Mouse (Mus musculus): ENCODE measurements around the gene Sh3bp2. TPM values are rescaled to one million over a fixed set of nuclear protein-coding genes. Genes with fewer than 3 reads are reported as not detected.
"Not testable (repeated sequence)": the region's sequence is repeated elsewhere in the genome, so short reads cannot be mapped to it uniquely, and the experiment has no call there.

The Sh3bp2 gene
- polyA plus RNA-seq, 1 experiment from 2014 or later, result 9.4 TPM

DNA sequence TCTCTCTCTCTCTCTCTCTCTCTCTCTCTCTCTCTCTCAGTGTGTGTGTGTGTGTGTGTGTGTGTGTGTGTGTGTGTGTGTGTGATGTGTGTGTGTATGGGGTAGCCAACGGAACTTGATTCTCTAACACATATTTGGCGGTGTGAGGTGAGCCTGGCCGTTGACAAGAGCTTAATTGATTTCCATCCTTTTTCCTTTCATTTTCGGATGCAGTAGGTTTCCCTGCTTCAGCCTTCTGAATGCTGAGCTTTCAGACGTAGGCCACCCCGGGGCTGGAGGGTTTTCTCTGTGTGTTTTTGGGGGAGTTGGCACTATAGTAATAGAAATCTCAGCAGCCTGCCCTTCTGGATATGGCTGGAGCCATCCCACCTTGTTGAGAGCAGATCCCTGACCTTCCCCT, 24.6 kb downstream of the Sh3bp2 start:
- DNase-seq (ENCODE audit: low spot score), result peak; percentile 18
- peak overlapping the region; percentile 96 for H3K27ac ChIP-seq
- H3K4me3 ChIP-seq, result peak overlapping the region; percentile 67
- H3K27me3 ChIP-seq (ENCODE audit: insufficient read depth, poor library complexity, severe bottlenecking), result peaks cover 10% of the 10 kb centered on the region; the same call in 1 of the 2 replicates
- peaks cover 43% of the 10 kb centered on the region for H3K36me3 ChIP-seq
- WGBS, result 19% methylated on average over 6 of the region's 6 CpGs
- no peaks in the 10 kb centered on the region for H3K9me3 ChIP-seq
- H3K4me1 ChIP-seq (replicated peaks), result peaks cover 26% of the 10 kb centered on the region

DNA sequence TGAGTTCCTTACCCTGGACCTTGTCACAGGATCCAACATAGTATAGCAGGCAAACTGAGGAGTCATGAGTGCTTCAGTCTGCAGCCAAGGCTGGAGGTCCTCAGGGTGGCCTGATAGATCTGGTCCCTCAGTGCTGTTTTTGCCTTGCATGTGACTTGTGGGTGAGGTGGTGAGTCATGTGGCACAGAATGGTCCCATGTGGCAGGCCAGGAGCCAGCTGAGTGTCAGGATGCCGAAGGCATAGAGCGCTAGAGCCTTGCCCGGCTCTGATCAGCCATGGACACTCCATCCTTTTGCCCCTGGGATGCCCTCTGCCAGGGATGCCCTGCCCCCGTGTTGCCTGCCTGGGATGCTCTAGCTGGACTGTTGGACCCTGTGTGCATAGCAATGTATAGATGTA, 26.2 kb downstream of the Sh3bp2 start:
- H3K27ac ChIP-seq, result no peak overlapping the region
- no peak overlapping the region for H3K4me3 ChIP-seq
- no peaks in the 10 kb centered on the region for H3K9me3 ChIP-seq
- peaks cover 59% of the 10 kb centered on the region for H3K36me3 ChIP-seq
- H3K4me1 ChIP-seq (replicated peaks), result peaks cover 26% of the 10 kb centered on the region
- 97% methylated on average over 4 of the region's 4 CpGs for WGBS
- H3K27me3 ChIP-seq (ENCODE audit: insufficient read depth, poor library complexity, severe bottlenecking), result peaks cover 10% of the 10 kb centered on the region; the same call in 1 of the 2 replicates
- no peak for DNase-seq (ENCODE audit: low spot score)

DNA sequence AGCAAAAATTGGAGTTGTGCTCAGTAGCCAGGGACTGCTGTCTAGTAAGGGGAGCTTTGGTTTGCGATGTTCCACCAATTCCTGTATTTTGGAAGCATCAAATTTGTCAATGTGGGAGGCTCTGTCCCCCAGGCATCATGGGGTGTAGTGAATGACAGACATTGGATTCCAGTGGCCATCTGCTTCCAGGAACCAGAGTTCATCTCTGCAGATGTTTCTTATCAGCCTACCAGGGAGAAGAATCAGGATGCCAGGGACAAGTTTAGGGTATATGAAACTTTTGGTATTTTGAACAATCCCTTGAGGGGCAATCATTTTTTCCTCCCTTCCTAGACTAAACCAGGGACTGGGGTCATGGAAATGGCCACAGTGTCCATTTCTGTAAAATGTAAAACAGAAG, 38.2 kb downstream of the Sh3bp2 start:
- no peaks in the 10 kb centered on the region for H3K4me1 ChIP-seq (replicated peaks)
- H3K4me3 ChIP-seq, result no peak overlapping the region
- no peaks in the 10 kb centered on the region for H3K27me3 ChIP-seq (ENCODE audit: insufficient read depth, poor library complexity, severe bottlenecking)
- no peak overlapping the region for H3K27ac ChIP-seq
- no peak for DNase-seq (ENCODE audit: low spot score)
- WGBS, result 86% methylated on average over 1 of the region's 1 CpGs
- H3K9me3 ChIP-seq, result no peaks in the 10 kb centered on the region
- H3K36me3 ChIP-seq, result peaks cover 56% of the 10 kb centered on the region

DNA sequence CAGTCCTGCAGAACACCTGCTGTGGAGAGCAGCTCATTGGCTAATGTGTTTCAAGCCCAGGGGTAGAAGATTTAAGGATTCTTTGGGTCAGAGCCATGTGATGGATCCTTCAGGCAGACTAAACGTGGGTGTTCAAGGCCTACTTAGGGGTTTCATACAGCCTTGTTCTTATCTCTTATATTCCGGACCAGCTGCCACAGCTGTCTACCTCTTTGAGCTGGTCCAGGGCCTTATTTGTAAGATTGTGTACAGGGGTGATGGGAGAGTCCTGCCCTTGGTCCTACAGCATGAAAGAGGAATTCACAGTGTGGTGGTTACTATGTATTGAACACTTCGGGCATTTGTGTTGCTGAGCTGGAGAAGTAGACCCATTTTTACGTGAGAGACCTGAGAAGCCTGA, 38.7 kb downstream of the Sh3bp2 start:
- no peak for DNase-seq (ENCODE audit: low spot score)
- no peak overlapping the region for H3K4me3 ChIP-seq
- no peaks in the 10 kb centered on the region for H3K27me3 ChIP-seq (ENCODE audit: insufficient read depth, poor library complexity, severe bottlenecking)
- no peaks in the 10 kb centered on the region for H3K4me1 ChIP-seq (replicated peaks)
- H3K9me3 ChIP-seq, result no peaks in the 10 kb centered on the region
- H3K36me3 ChIP-seq, result peaks cover 51% of the 10 kb centered on the region
- H3K27ac ChIP-seq, result no peak overlapping the region
- WGBS, result 85% methylated on average over 4 of the region's 4 CpGs

DNA sequence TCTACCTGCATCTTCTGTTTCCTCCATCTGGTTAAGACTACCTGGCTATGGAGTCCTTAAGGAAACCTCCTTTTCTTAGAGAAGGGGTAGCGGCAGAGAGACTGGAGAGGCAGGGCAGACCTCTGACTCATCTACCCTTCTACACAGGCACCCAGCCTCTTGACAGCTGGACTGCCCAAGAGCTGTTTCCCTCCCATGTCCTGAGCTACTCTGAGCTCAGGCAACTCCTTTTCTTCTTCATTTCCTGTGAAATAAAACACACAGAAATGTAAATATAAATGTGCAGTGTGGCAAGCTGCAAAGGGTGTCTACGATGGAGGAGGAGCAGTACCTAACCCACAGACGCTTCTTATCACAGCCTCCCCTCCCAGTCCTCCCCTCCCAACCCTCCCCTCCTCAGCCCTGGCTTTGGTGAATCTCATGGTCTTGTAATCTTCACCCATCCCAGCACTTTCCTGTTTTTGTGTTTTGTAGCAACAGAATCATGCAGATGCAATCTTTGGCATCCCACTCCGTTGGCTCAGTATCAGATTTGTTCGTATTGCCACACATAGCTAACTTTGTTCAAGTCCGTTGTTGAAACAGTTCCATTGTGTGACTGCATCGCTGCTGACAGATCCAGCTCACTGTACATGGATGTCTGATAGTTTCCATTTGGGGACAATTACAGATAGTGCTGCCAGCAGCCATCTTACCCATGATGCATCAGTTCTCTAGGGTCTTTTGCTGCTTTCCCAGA, 40.1 kb downstream of the Sh3bp2 start:
- no peaks in the 10 kb centered on the region for H3K4me1 ChIP-seq (replicated peaks)
- DNase-seq (ENCODE audit: low spot score), result no peak
- no peaks in the 10 kb centered on the region for H3K27me3 ChIP-seq (ENCODE audit: insufficient read depth, poor library complexity, severe bottlenecking)
- peaks cover 37% of the 10 kb centered on the region for H3K36me3 ChIP-seq
- 87% methylated on average over 7 of the region's 7 CpGs for WGBS
- no peaks in the 10 kb centered on the region for H3K9me3 ChIP-seq
- no peak overlapping the region for H3K4me3 ChIP-seq
- H3K27ac ChIP-seq, result no peak overlapping the region

DNA sequence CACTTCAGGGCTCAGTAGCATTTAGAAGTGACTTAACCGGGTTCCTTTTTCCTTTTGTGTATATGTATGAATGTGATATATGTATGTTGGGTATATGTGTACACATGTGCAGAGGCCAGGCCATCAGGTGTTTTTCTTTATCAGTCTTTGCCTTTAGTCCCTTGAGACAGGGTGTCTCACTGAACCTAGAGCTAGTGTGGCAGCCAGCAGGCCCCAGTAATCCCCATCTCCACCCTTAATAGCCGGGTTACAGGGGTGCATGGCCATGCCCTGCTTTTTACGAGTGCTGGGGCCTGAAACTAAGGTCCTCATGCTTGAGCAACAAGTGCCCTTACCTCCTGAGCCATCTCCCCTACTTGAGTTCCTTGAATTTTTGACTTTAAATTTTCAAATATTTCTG, 45.9 kb downstream of the Sh3bp2 start:
- Histone ChIP-seq H3K27ac (no peak overlapping the region), H3K36me3 (0 out of 2 replicates have a peak, but pooled peaks cover 4% of the 10 kb centered on the region), H3K4me3 (no peak overlapping the region), H3K4me1 (replicated peaks) (peaks cover 25% of the 10 kb centered on the region), H3K27me3 (ENCODE audit: insufficient read depth, poor library complexity, severe bottlenecking) (no peaks in the 10 kb centered on the region), H3K9me3 (no peaks in the 10 kb centered on the region)
- DNase-seq (ENCODE audit: low spot score), result no peak
- WGBS, result 82% methylated on average over 3 of the region's 3 CpGs

DNA sequence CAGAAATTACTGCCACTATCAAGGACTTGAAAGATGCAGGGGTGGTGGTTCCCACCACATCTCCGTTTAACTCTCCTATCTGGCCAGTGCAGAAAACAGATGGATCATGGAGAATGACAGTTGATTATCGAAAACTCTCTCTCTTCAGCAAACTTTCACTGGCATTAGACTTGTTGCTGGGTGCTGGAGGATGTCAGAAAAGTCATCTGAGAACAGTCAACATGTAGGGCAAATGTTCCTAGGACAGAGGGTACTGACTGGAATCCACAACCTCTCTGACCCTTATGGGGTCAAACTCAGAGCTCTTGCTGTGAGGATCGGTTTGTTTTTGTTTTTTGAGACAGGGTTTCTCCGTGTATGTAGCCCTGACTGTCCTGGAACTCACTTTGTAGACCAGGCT, 46.9 kb downstream of the Sh3bp2 start:
- H3K4me1 ChIP-seq (replicated peaks), result peaks cover 25% of the 10 kb centered on the region
- H3K36me3 ChIP-seq; DNase-seq (ENCODE audit: low spot score); H3K9me3 ChIP-seq; H3K27me3 ChIP-seq (ENCODE audit: insufficient read depth, poor library complexity, severe bottlenecking): not testable (repeated sequence)
- peak overlapping the region; percentile 99 for H3K4me3 ChIP-seq
- H3K27ac ChIP-seq, result peak overlapping the region; percentile 99
- 51% methylated on average over 4 of the region's 4 CpGs for WGBS

DNA sequence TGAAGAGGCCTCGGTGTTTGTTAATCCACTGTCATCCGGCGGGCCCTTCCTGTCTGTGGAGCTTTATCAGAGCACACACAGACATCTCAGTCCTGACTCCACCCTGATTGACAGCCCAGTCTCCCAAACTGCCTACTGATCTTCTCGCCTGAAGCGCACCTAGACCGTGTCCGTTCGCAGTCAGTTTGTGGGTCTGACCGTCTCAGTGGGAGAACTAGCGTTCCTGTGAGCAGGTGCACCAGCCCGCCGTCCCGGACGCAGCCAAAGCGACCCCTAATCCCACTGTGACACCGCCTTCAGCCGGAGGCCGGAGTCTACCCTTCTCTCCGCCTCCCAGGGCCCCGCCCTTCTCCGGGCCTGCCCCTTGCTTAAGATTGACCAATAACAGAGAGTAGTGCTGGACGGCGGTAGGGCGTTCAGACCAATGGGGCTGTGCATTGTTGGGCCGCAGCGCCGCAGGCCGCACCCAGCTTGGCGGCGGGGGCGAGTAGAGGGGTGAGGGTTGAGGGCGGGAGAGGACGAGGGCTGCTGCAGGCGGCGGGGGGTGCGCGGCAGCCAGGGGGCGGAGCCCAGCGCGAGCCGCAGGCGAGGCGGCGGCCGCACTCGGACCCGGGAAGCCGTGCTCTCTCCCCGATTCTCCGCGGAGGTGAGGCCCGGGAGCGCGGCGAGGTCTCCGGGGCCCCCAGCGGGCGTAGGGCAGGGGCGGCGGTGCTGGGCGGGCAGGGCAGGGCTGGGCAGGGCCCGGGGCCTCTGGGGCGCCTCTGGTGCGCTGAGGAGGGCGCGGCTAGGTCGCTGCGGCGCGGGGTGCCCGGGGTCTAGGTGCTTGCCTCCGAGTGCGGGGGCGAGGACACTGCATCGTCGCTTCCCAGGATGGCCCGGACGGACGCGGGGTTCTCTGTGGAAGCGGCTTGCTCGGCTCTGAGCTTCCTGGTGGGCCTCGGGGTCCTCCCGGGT, 47.9 kb downstream of the Sh3bp2 start, which contains the start of gene Add1:
Gene Add1 (plus strand): TSS at position 397 of the 954 bp plus-strand sequence.
- Histone ChIP-seq H3K36me3 (peaks cover 15% of the 10 kb centered on the region), H3K4me3 (peak within 1 kb of the TSS; percentile 99), H3K27ac (peak within 1 kb of the TSS; percentile 99), H3K9me3 (no peaks in the 10 kb centered on the region), H3K27me3 (ENCODE audit: insufficient read depth, poor library complexity, severe bottlenecking) (no peaks in the 10 kb centered on the region), H3K4me1 (replicated peaks) (peaks cover 25% of the 10 kb centered on the region)
- WGBS, result under 1% methylated on average over 84 of the region's 84 CpGs
- peak; percentile 98 for DNase-seq (ENCODE audit: low spot score)

DNA sequence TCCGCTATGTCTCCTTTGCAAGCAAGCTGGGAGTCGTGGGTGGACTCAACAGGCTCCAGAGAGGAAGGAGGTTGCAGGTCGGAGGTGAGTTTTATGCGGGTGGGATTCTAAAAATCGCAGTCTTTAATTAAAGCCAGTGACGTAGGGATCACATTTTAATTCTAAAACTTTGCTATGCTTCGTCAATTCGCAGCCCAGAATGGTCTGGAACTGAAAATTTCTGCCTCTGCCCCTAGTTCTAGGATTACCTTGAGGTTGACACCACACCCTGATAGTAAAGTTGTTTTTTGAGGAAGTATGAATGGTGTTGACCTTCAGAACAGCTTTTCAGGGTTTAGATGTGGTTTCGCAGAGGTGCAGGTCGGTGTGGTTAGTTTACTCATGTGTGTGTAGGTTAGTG, 49.1 kb downstream of the Sh3bp2 start:
- no peak for DNase-seq (ENCODE audit: low spot score)

DNA sequence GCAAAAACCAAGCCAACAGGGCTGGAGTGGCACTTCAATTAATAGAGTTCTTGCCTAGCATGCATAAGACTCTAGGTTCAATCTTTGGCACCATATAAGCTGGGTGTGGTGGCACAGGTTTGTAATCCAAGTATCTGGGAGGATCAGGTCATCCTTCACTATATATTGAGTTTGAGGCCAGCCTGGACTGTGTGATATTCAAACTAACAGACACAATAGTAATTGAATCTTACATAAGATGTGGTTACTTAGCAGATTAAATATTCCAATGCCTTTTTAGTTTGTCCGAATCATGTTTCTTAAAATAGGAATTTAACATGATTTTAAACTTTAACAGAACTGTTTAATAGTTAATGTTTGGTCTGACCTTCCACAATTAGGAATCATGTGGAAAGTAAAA, 50.6 kb downstream of the Sh3bp2 start:
- Histone ChIP-seq H3K27me3 (ENCODE audit: insufficient read depth, poor library complexity, severe bottlenecking) (no peaks in the 10 kb centered on the region), H3K4me3 (no peak overlapping the region), H3K27ac (no peak overlapping the region), H3K9me3 (no peaks in the 10 kb centered on the region), H3K36me3 (peaks cover 15% of the 10 kb centered on the region), H3K4me1 (replicated peaks) (peaks cover 25% of the 10 kb centered on the region)
- WGBS, result 93% methylated on average over 1 of the region's 1 CpGs
- no peak for DNase-seq (ENCODE audit: low spot score)

More for the DNA sequence above, 49.1 kb downstream of the Sh3bp2 start:
- no peaks in the 10 kb centered on the region for H3K9me3 ChIP-seq
- peak overlapping the region; percentile 99 for H3K4me3 ChIP-seq
- H3K4me1 ChIP-seq (replicated peaks), result peaks cover 25% of the 10 kb centered on the region
- peak overlapping the region; percentile 99 for H3K27ac ChIP-seq
- peaks cover 15% of the 10 kb centered on the region for H3K36me3 ChIP-seq
- WGBS, result 53% methylated on average over 10 of the region's 10 CpGs
- no peaks in the 10 kb centered on the region for H3K27me3 ChIP-seq (ENCODE audit: insufficient read depth, poor library complexity, severe bottlenecking)

DNA sequence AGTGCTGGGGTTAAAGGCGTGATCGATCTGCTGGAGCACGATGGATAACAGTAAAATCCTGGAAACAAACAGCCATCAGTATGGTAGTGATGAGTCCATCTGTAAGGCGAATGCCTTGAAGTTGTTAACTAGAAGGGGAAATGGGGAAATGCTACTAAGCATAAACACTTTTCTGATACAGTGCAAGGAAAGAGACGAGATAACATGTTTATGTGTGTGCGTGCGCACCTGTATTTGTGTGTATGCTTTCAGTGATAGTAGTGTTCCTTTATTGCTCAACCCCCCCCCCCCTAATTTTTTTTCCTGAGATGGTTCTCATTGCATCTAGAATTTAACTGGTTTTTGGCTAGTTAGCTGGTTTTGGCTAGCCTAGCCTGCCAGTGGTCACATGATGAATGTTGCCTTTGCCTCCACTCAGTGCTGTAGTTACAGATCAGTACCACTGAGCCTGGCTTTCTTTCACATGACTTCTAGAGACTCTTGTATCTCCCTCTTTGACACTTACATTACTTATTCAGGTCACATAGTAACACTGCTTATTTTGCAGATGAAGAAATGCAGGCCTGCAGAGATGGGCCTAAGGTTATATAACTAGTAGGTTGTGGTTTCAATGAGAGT, 52.5 kb downstream of the Sh3bp2 start:
- WGBS, result 97% methylated on average over 7 of the region's 7 CpGs
- no peak overlapping the region for H3K4me3 ChIP-seq
- H3K4me1 ChIP-seq (replicated peaks), result peaks cover 24% of the 10 kb centered on the region
- H3K27me3 ChIP-seq (ENCODE audit: insufficient read depth, poor library complexity, severe bottlenecking), result no peaks in the 10 kb centered on the region
- H3K36me3 ChIP-seq, result peaks cover 15% of the 10 kb centered on the region
- H3K27ac ChIP-seq, result no peak overlapping the region
- no peak for DNase-seq (ENCODE audit: low spot score)
- H3K9me3 ChIP-seq, result no peaks in the 10 kb centered on the region

DNA sequence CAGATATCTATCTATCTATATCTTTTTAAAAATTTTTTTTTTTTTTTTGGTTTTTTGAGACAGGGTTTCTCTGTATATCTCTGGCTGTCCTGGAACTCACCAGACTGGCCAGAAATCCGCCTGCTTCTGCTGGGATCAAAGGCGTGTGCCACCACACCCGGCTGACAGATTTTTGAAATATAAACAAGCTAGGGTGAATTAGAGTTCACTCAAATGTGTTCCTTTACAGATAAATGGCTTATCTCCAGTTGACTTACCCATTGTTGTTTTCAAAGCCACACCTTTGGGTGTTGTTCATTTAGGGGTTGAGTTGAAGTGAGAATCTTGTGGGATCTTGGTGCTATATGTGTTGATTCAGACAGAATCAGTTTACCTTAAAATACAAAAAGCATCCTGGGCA, 53.7 kb downstream of the Sh3bp2 start:
- Histone ChIP-seq H3K4me1 (replicated peaks) (peaks cover 18% of the 10 kb centered on the region), H3K4me3 (no peak overlapping the region), H3K27ac (no peak overlapping the region), H3K27me3 (ENCODE audit: insufficient read depth, poor library complexity, severe bottlenecking) (no peaks in the 10 kb centered on the region), H3K9me3 (no peaks in the 10 kb centered on the region), H3K36me3 (peaks cover 17% of the 10 kb centered on the region)
- WGBS, result 93% methylated on average over 3 of the region's 3 CpGs
- no peak for DNase-seq (ENCODE audit: low spot score)
